Mouse (Mus musculus): ENCODE data around the gene 1700029F12Rik.
"Not testable (repeated sequence)": the region's sequence is repeated elsewhere in the genome, so short reads cannot be mapped to it uniquely, and the experiment has no call there.

1700029F12Rik gene

GRCm38 (mm10) chr13:97034262-97034661, at the start of gene 1700029F12Rik:
Gene 1700029F12Rik (minus strand): TSS chr13:97034362.
- no peak for DNase-seq

- DNase-seq, result no peak
Measured at GRCm38 (mm10) chr13:97082432-97082831, 48.3 kb upstream of the 1700029F12Rik start.

- no peak for DNase-seq
Measured at GRCm38 (mm10) chr13:97080615-97081014, 46.5 kb upstream of the 1700029F12Rik start.

GRCm38 (mm10) chr13:97080201-97080600, 46.0 kb upstream of the 1700029F12Rik start:
- DNase-seq, result peak; percentile 70

GRCm38 (mm10) chr13:97077556-97077955, 43.4 kb upstream of the 1700029F12Rik start:
- no peak for DNase-seq

- no peak for DNase-seq
Measured at GRCm38 (mm10) chr13:97073497-97073896, 39.3 kb upstream of the 1700029F12Rik start.

GRCm38 (mm10) chr13:97071626-97072241, 37.6 kb upstream of the 1700029F12Rik start:
- peak; percentile 59 for DNase-seq

- peak; percentile 49 for DNase-seq
Measured at GRCm38 (mm10) chr13:97070931-97071625, 36.9 kb upstream of the 1700029F12Rik start.

GRCm38 (mm10) chr13:97068151-97068550, 34.0 kb upstream of the 1700029F12Rik start:
- DNase-seq, result no peak

GRCm38 (mm10) chr13:97067691-97068090, 33.5 kb upstream of the 1700029F12Rik start:
- no peak for DNase-seq

- DNase-seq, result no peak
Measured at GRCm38 (mm10) chr13:97066649-97067550, 32.7 kb upstream of the 1700029F12Rik start, which contains the start of gene Fam169a. Gene Fam169a (plus strand): TSS chr13:97067286.

- DNase-seq, result not testable (repeated sequence)
Measured at GRCm38 (mm10) chr13:97064844-97065621, 30.9 kb upstream of the 1700029F12Rik start.

- DNase-seq, result no peak
Measured at GRCm38 (mm10) chr13:97064413-97064812, 30.3 kb upstream of the 1700029F12Rik start.

GRCm38 (mm10) chr13:97063431-97063830, 29.3 kb upstream of the 1700029F12Rik start:
- no peak for DNase-seq

- DNase-seq, result peak; percentile 73
Measured at GRCm38 (mm10) chr13:97062151-97062550, 28.0 kb upstream of the 1700029F12Rik start.

GRCm38 (mm10) chr13:97060331-97060730, 26.2 kb upstream of the 1700029F12Rik start:
- DNase-seq, result no peak

- no peak for DNase-seq
Measured at GRCm38 (mm10) chr13:97059746-97060145, 25.6 kb upstream of the 1700029F12Rik start.

- DNase-seq, result no peak
Measured at GRCm38 (mm10) chr13:97057817-97058216, 23.7 kb upstream of the 1700029F12Rik start.

- peak; percentile 89 for DNase-seq
Measured at GRCm38 (mm10) chr13:97053844-97054243, 19.7 kb upstream of the 1700029F12Rik start.

GRCm38 (mm10) chr13:97052667-97053066, 18.5 kb upstream of the 1700029F12Rik start:
- peak; percentile 50 for DNase-seq

GRCm38 (mm10) chr13:97051158-97051557, 17.0 kb upstream of the 1700029F12Rik start:
- peak; percentile 77 for DNase-seq

GRCm38 (mm10) chr13:97030075-97030474, 4.1 kb downstream of the 1700029F12Rik start:
- DNase-seq, result no peak
